Mouse (Mus musculus): ENCODE results near the gene Hyal3.

GRCm38 (mm10) chr9:107533791-107534407, 46.7 kb upstream of the Hyal3 start, which contains the start of gene Tmem115:
- TF ChIP-seq HCFC1 (IDR thresholded peaks at IDR 0.05; ENCODE audit: borderline replicate concordance, insufficient read depth, low read length) (peak; percentile 100), CHD2 (IDR thresholded peaks at IDR 0.05; ENCODE audit: low read depth, low read length) (peak; percentile 55; the same call in 1 of the 2 replicates), ZC3H11A (IDR thresholded peaks at IDR 0.05; ENCODE audit: borderline replicate concordance, low read depth, low read length) (no peak)

Measured in ES-E14 (cell line).